Mouse (Mus musculus) CD4-positive helper T cell, adult 2 months (primary cell): Measurements from ENCODE around the gene Fgfr2.
A peak's percentile ranks its signal among the peaks of the same experiment; 100 is the strongest.

Source experiments
- DNase-seq: peaks from one replicate; pipeline ENCODE4 v3.0.0-alpha.2; 2012; ENCODE audit warnings: low read depth, missing footprints, low spot score

Gene Fgfr2

DNA sequence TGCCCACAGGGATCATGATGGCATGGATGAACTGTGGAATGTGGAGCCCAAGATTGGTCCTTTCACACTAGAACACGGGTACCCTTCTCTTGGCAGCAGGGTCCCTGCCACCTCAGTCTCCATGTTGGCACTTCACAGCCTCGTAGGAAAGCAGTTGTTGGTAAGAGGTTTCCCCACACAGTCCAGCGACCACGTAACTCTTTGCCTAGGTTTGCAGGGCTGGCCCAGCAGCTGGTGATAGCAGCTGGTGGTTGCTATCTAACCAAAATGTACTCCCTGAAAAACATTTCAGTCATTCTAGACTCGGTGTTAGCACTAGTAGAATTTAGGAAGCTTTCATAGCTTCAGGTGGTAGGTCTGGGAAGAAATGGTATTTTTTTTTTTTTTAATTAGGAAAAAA, 2464.0 kb downstream of the Fgfr2 start:
- DNase-seq, result no peak

DNA sequence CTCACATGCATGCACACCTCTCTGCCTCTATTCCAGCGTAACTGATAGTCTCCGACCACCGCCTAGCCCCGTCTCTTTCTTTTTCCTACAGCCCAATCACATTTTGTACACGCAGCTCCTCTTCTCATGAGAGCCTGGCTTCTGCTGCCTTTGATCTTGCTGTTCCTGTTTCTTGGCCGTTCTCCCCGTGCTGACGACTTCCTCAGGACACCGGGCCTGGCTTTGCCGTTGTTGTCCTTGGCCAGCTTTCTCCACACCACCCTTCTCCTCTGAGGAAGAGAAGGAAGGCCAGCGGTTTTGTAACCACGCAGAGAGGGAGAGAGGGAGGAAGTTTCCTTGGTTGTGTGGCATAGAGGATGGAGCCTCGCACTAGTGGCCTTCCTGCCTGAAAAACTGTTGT, 2465.4 kb downstream of the Fgfr2 start:
- no peak for DNase-seq

DNA sequence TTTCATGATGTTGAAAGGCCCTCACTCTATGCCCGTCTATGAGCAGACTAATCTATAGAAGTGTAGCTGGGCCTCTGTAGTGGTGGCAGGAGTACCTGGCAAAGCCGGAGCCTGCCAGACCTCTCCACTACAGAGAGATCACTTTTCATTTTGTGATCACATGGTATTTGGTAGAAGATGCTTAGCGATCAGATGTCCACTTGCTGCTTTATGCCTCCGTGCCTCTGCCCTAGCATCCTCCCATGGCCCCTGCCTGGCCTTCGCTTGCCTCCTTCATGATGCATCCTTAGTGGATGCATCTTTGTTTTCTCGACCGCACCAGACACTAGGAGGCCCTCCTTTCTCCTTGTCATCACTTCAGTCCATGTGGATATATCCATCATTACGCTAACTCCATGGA, 2466.2 kb downstream of the Fgfr2 start:
- DNase-seq, result no peak

DNA sequence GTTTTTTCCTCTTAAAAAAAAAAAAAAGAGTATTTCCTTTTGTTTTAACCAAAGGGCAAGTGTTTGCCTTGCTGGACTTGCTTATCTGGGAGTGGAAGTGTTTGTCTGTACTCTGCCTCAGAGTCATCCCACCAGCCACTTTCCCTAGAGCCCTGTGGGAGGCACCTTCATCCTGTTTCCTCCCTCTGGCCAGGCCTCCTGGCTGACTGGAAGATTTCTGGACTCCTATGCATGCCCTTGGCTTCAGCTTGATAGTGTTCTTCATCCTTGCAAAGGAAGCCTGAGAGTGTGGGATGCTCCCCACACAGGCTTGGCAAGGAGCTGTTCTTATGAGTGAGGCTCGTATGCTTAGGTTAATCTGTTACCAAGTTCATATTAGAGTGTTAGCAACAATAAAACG, 2468.6 kb downstream of the Fgfr2 start:
- DNase-seq, result no peak

DNA sequence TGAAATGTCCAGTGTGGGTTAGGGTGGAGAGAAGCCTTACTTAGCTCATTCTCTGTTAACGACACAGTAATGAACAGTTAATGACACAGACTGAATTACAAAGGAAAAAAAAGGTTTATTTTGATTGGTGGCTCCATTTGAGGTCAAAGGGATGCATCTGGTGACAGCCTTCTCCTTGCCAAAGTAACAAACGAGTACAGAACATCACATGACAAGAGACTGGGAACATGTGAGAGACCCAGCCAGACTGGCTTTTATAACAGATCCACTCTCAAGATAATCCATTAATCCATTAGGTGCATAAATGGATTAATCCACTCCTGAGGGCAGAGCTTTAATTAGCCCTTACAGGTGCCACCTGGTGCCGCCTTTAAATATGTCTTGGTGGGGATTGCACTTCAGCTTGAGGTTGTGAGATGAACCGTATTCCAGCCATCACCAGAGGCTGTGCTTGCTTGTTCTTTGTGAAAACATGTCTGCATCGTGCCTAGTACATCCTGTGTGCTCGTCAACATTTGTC, 2470.1 kb downstream of the Fgfr2 start:
- no peak for DNase-seq

DNA sequence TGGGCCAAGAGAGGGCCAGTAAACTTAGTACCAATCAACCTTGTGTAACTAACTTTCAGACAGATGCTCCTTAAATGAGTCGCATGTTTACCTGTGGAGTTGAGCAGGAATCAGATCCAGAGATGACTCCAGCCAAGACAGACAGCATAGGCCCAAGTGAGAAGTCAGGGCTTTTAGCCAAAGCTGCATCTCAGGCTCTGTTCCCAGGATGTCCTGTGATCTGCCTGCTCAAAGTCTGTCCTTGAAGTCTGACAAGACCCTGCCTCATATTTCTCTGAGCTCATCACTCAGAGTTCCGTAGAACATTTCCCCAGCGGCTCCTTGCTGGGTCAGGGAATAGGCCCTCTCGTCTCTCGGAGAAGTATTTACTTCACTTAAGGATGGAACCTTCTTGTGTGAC, 2472.5 kb downstream of the Fgfr2 start:
- no peak for DNase-seq

DNA sequence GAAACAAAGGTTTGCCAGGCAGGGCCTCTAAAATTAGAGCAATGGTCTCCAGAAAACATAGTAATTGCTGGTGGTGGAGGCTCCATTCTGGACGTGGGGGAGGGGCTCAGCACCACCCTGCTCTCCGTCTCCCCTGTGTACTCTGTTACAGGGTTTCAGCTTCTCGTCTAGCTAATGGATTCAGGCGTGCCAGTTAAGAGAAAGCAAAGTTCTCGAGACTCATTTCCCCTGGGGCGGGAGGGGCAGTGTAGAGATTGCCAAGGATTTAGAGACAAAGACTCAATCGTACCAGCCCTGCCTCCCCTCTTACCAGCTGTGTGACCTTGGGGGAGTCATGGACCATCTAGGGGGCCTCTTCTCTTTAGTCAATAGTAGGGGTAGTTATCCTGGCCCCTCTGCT, 2473.9 kb downstream of the Fgfr2 start:
- no peak for DNase-seq

DNA sequence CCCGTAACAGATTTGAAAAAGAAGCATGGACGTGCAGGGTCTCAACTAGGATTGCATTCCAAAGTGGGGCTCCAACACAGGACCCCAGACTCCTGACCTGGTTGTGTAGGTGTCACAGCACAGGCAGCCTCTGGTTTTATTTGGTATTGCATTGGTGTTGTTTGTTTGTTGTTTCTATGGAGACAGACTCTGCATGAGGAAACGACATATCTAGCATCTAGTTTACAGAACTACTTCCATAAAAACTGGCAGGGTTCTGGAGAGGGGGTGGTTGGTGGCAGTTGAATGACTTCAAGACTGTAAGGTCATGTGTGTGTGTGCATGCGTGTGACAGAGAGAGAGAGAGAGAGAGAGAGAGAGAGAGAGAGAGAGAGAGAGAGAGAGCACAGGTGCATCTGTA, 2475.1 kb downstream of the Fgfr2 start:
- peak; percentile 54 for DNase-seq

DNA sequence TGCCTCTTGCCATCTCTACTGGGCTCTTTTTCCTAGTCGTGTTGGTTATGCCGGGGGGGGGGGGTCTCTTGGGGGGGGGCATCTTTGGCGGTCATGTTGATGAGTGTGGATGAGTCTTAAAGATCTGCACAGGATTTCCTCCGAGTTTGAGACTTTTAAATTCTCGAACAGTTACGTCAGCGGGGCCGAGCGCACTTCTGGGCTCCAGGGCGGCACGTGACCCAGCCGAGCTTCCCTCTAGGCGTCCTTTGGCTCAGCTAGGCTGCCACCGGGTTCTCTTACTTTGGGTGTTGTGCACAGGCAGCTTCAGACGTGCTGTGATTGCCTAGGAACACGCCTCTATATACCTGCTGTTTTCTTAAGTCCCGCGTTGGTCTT, 2476.4 kb downstream of the Fgfr2 start:
- peak; percentile 81 for DNase-seq

DNA sequence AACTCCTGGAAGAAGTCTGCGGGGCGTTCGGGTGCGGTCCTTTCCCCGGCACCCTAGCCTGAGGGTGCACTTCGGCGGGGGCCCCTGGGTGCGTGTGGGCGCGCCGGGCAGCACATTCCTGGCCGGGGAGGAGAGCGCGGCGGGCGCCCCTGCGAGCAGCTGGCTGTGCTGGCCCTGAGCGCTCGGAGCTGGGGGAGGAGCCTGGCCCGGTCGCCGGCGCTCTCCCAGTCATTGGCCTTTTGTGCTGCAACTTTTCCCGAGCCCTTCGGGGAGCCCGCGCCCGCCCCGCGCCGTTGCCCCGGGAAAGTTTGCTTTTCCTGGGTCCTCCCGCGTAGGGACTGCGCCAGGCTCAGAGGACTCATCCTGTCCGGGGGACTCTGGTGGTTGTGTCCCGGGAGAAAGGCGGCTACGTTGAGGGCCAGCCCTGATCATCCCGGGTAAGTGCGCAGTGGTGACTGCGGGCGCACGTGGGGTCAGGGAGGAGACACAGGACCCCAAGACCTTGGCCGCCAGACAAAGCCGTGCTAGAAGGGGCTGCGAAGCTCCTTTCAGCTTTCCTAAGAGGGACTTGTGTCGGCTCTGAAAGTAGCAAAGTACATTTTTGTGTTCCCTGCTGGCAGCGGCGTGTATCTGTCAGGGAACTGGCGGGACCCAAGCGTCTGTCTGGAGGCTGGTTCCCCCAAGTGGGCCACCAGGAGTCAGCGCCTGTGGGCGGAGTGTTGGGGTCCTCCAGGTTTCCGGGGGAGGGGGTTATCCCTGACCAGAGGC, 2477.0 kb downstream of the Fgfr2 start:
- DNase-seq, result peak; percentile 63

DNA sequence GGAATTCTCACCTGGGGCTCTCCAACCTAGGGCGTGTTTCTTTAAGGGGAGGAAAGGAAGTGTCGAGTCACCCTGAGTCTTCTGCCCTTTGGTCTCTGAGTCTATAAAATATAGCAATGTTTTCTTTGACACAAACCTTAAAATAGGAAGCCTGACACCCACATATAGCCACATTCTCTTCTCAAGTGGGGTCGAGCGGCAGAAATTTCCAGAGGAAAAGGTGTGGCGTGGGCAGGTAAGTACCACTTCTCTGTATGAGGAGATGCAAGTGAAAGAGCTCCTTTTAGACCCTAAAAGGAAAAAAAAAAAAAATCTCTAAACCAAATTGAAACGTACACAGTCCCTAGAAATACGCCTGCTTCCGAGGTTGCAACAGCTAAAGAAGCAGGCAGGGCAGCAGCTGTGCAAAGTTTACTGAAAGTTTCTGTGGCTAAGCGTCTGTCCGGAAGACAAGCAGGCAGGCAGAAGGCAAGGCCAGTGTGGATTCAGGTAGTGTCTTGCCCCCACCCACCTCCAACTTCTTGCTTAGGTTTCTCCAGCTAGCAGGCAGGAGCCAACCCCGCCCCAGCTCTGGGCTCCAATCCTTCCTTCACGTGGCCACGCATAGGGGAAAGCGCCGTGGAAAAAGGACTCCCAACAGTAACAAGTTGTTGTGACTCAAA, 2477.7 kb downstream of the Fgfr2 start:
- DNase-seq, result peak; percentile 70

DNA sequence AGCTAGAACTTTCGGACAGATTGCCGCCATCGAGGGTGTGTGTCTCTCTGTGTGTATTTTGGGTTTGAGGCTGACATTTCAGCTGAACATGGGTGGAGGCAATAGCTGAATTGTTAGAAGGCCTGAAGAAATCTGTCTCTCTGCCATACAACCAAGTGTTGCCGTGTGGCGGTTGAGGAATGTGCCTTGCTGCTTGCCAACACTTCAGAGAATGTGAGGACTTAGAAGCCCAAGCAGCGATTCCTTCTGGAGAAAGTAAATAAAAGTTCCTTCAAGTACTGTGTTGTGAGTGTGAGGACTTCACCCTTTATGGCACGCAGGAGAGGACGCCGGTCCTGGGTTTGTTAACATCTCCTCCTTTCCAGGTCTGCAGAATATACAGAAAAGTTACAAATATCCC, 2482.5 kb downstream of the Fgfr2 start:
- no peak for DNase-seq

DNA sequence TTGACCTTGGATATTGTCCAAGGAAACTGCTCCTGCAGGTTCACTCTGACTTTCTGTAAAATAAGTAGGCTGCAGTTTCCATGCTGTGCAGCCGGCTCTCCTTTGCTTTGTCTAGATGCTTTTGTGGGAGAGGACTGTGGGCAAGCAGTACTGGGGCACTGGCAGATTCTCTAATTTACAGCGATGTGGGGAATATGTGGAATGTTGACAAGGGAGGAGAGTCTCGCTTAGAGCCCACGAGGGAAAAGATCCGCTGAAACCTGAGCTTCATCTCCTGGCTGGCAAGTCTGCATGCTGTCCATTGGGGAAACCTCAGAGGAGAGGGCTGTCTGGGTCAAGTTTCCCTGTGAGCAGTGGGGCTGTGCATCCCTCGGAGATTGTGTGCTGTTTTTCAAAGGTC, 2485.3 kb downstream of the Fgfr2 start:
- DNase-seq, result no peak

DNA sequence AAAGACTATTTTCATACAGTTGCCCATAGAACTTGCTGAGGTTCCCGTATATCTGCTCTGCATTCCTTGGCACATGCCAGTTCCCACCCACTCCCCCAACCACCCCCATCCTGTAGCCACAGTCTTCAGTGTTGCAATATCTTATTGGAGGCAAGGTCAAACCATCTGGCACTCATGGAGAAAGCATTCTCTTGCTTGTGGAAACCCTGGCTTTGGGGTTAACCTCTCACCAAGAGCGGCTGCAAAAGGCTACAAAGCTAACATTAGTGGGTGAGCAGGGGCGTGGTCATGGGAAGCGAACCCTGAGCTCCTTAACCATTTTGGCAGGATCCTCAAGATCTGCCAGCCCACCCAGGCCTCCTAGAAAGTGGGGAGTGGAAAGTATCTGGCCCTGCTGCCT, 2486.2 kb downstream of the Fgfr2 start:
- no peak for DNase-seq

DNA sequence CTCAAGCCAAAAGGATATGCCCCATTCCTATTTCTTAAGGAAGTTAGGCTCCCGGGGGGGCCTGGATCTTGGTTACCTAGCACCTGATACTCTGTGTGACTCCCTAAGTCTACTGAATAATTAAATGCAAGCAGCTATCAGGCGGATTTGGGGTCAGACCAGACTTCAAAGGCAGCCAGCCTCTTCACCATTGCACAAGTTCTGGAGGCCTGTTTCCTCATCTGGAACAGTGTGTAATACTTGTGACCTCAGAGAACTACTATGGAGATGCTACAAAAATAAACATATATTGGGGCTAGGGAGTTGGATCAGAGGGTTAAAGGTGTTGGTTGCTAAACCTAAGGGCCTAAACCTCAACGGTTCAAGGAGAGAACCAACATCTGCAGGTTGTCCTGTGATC, 2486.9 kb downstream of the Fgfr2 start:
- no peak for DNase-seq

DNA sequence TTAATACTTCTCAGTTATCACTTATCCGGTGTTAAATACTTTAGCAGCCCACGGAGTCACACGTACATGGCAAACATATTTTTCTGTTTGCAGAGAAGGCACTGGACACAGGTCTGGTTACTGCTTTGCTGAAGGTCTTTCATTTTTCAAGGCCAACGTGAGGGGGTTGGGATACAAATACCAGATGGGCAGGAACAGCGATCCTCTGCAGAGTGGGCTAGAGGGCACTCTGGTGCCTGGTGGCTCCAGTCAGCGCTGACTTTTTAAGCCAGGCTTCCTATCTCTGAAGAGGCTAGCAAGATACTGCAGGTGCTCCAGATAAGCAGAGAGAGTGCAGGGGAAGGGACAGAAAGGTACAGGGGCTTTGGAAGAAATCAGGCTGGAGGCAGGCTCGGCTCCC, 2487.9 kb downstream of the Fgfr2 start:
- no peak for DNase-seq

DNA sequence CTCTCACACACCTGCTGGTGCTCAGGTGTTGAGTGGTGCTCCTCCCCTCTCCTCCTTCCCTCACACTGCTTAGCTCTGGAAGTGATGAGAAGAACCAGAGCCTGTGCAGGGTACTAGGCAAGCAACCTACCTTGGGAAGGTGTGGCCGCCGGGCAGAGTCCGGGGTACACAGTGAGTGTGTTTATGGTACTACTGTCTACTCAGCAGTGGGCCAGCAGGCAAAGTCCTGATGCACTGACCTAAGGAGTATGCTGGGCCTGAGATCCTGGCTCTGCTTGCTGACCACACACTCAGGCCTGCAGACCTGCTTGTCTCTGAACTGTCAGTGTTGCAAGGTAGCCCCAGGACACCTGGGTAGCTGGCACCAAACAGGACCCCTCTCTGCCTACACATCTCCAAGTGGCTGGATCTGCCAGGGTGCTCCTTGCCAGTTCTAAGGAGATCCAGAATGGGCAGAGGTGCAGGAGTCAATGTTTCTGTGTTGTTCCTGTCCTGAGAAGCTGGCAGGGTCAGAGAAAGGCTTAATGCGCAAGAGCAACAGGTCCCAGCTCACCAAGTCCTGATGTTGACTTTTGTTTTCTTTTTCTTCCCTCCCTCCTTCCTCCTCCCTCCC, 2488.8 kb downstream of the Fgfr2 start:
- no peak for DNase-seq

DNA sequence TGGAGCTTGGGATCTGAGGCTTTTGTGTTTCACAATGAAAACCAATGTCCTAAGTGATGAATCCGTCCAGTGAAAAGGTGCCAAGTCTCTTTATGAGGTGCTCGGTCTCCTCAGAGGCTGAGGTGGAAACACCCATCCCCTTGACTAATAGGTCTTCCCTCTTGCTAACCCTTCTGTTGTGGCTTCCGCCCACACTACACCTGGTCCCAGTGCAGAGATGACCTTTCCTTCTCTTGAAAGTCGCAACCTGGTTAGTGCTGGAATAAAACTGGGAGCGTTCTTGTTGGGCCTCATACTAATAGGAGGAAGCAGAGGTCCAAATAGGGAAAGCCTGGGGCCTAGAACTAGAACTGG, 2490.8 kb downstream of the Fgfr2 start:
- DNase-seq, result no peak

DNA sequence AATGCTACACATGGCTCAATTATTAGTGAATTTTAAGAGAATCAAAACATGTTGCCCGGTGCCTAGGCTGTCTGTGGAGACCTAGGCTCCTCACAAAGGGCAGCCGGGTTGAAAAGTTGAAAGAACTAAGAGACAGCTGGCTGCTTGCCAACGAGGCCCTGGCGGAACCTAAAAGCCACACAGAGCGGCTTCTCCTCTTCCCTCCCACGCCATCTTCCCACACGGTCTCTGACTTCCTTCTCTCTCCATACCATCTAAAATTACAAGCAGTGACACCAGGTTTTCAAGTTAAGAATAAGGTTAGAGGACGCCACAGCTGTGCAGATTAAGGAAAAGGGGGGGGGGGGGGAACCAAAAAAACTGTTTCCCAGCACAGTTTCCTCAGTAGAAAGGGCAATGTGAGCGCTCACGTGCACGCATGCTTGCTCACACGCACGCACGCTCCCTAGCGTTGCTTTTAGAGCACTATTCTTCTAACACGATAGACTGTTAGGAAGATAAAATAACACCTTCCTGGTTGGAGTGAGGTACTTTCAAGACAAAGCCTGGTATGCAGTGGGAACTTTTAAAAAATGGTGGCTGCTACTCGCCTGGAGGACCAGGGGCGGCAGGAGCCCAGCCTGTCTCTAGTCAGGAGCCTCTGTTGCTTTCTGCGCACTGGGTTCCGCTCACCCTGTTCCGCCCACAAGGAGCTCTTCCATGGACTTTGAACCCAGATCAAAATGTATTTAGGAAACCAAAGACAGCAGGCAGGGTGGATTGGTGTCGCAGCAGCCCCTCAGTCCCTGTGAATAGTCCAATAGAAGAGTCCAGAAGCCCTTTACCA, 2491.4 kb downstream of the Fgfr2 start:
- peak; percentile 82 for DNase-seq

DNA sequence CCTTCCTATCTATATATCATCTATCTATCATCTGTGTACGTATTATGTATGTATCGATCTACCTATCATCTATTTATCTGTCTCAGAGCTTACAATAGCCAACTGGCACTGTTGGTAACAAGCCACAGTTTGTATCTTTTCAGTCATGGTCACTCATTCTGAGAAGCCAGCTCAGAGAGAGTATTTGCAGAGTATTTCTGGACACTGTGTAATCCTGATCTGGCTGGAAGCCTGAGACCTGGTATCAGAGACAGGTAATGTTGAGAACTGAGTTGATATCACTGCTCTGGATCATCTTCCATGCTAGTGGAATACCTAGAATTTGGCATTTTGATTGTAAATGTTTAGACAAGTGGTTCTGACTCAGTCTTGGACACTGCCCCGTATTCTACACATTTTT, 2492.2 kb downstream of the Fgfr2 start:
- no peak for DNase-seq

DNA sequence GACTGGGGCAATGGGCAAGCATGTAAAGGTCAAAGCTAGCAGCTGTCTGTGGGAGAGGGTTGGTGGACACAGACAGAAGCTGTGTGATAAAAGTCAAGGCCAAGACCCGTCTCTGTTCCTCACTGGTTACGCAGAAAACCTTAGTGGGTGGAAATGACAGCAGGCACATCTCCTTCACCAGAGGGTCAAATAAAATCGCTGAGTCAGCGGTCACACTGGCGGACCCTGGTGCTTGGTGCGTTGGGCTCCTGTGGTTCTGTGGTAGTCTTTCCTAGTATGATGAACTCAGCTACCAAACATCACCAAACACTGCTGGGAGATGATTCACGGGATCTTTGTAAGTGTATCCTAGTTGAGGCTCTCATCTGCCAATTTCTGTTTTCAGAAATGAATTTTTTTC, 2493.2 kb downstream of the Fgfr2 start:
- no peak for DNase-seq

DNA sequence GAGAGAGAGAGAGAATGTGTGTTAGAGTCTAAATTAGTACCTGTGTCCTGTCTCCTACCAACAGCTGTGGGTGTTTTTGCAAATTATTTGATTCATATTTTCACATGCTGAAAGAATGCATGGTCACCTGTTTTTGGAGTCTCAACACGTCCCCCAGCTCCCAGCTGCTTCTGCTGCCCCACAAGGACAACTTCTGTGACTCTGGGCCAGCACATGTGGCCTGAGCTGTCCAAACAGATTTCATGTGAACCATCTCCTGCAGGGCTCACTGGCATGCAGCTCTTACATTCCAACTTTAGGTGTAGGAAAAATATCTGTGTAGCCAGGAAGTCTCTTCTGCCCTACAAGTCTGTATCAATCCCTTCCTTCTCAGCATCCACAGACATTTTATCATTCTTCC, 2494.5 kb downstream of the Fgfr2 start:
- no peak for DNase-seq
